Mouse (Mus musculus): ENCODE data around the gene Dnmt1. TPM values are rescaled to one million over a fixed set of nuclear protein-coding genes. Genes with fewer than 3 reads are reported as not detected.

Gene Dnmt1
- polyA plus RNA-seq, 1 experiment from 2014 or later, result 82.9 TPM

GRCm38 (mm10) chr9:20894629-20895028, 65.1 kb downstream of the Dnmt1 start:
- no peak for DNase-seq (ENCODE audit: low spot score)
- H3K4me2 ChIP-seq (replicated peaks; ENCODE audit: low read depth, low read length), result no peak overlapping the region
- no peak overlapping the region for H3K4me3 ChIP-seq (ENCODE audit: low read depth, low read length)
- H3K36me3 ChIP-seq (ENCODE audit: control insufficient read depth, insufficient read depth, low read length), result peaks cover 25% of the 10 kb centered on the region; the same call in 1 of the 2 replicates
- H3K27ac ChIP-seq (ENCODE audit: low read depth, low read length), result no peak overlapping the region
- H3K27me3 ChIP-seq (ENCODE audit: control insufficient read depth, insufficient read depth, low read length), result no peaks in the 10 kb centered on the region
- ATAC-seq (ENCODE audit: low FRiP score), result no peak
- H3K4me1 ChIP-seq (replicated peaks; ENCODE audit: control insufficient read depth, insufficient read depth, low read length), result no peaks in the 10 kb centered on the region; the same call in 1 of the 2 replicates
- H3K9ac ChIP-seq (ENCODE audit: low read depth, low read length), result no peak overlapping the region
- H3K9me3 ChIP-seq (ENCODE audit: control insufficient read depth, low read length), result no peaks in the 10 kb centered on the region
- WGBS, result 94% methylated on average over 15 of the region's 15 CpGs

DNA sequence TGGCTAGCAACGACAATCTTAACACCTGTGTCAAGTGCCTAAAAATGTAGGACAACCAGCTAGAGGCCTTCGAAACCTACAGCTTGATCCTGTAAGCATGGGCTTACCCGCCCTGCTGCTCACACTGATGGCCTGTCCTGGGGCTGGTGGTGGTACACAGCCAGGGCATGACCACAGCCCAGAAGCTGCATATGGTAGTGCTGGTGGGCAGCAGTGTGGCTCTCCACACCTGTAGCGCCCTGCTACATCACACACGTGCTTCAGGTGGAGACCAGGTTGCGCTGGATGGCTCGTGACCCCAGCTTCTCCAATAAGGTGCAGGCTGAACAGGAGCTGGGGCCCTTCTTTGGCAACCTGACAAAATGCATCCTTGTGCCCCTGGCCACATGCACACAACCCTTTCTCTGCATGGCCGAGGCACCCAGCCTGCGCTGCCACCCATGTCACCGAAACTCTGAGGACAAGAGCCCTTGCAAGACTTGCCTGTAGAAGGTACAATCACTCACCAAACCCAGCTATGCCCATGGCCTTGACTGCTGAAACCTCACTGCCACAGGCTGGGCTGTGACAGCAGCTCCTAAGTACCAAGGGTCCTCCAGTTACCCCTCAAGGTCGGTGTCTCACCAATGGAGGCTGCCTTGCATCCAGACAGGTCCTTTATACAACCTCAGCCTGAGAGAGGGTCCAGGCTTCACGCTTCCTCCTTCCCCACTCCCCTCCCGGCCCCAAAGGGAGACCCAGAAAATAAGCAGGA, 65.9 kb downstream of the Dnmt1 start:
- no peak for ATAC-seq (ENCODE audit: low FRiP score)

DNA sequence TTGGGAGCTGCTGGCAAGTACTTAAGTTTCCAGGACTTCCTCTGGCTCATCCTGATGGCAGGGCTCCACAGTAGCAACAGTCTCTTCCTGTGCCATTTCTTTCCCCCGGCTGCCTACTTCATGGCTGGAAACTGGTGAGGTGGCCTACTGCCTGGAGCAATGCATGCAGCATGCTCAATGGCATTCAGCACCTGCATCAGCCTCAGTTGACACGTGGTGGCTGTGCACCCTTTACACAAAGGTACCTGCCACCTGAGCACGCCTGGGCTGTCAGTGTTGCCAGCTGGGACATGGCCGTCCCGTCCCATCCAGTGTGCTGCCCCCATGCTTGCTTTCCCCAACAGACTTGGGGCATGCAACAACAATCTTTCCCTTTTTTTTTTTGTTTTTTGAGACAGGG, 66.6 kb downstream of the Dnmt1 start:
- no peak for DNase-seq (ENCODE audit: low spot score)
- Histone ChIP-seq H3K4me1 (replicated peaks; ENCODE audit: control insufficient read depth, insufficient read depth, low read length) (no peaks in the 10 kb centered on the region; the same call in 1 of the 2 replicates), H3K36me3 (ENCODE audit: control insufficient read depth, insufficient read depth, low read length) (peaks cover 27% of the 10 kb centered on the region; the same call in 1 of the 2 replicates), H3K4me3 (ENCODE audit: low read depth, low read length) (no peak overlapping the region), H3K9me3 (ENCODE audit: control insufficient read depth, low read length) (no peaks in the 10 kb centered on the region), H3K27me3 (ENCODE audit: control insufficient read depth, insufficient read depth, low read length) (no peaks in the 10 kb centered on the region), H3K9ac (ENCODE audit: low read depth, low read length) (no peak overlapping the region), H3K27ac (ENCODE audit: low read depth, low read length) (no peak overlapping the region), H3K4me2 (replicated peaks; ENCODE audit: low read depth, low read length) (no peak overlapping the region)
- ATAC-seq (ENCODE audit: low FRiP score), result no peak
- 61% methylated on average over 5 of the region's 5 CpGs for WGBS

More for the DNA sequence above, 65.9 kb downstream of the Dnmt1 start:
- no peak overlapping the region for H3K27ac ChIP-seq (ENCODE audit: low read depth, low read length)
- DNase-seq (ENCODE audit: low spot score), result no peak
- no peaks in the 10 kb centered on the region for H3K9me3 ChIP-seq (ENCODE audit: control insufficient read depth, low read length)
- no peak overlapping the region for H3K4me2 ChIP-seq (replicated peaks; ENCODE audit: low read depth, low read length)
- no peak overlapping the region for H3K9ac ChIP-seq (ENCODE audit: low read depth, low read length)
- WGBS, result 89% methylated on average over 13 of the region's 13 CpGs
- H3K36me3 ChIP-seq (ENCODE audit: control insufficient read depth, insufficient read depth, low read length), result peaks cover 27% of the 10 kb centered on the region; the same call in 1 of the 2 replicates
- no peak overlapping the region for H3K4me3 ChIP-seq (ENCODE audit: low read depth, low read length)
- no peaks in the 10 kb centered on the region for H3K27me3 ChIP-seq (ENCODE audit: control insufficient read depth, insufficient read depth, low read length)
- no peaks in the 10 kb centered on the region; the same call in 1 of the 2 replicates for H3K4me1 ChIP-seq (replicated peaks; ENCODE audit: control insufficient read depth, insufficient read depth, low read length)

DNA sequence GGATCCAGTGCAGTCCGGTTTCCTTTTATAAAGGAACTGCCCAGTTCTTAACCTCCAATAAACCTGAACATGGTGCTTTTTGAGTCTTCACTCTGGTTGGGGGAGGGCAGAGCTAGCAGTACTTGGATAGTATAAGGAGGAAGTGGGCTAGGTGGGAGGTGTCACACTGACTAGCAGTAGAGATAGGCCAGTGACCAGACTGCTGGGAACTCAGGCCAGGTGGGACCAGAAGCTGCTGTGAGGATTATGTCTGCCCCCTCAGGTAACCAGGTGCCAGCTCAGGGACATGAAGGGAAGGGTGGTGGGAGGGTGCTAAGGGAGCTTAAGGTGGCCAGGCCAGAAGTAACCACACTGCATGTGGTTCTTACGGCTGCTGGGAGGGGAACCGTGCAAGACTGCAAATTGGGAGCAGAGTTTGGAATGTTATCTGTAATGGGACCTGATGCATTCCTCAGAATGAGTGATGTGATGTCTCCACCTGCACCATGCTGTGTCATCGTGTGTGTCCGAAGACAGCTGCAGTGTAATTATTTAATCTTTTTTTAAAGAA, 67.5 kb downstream of the Dnmt1 start:
- H3K36me3 ChIP-seq (ENCODE audit: control insufficient read depth, insufficient read depth, low read length), result peaks cover 27% of the 10 kb centered on the region; the same call in 1 of the 2 replicates
- WGBS, result 78% methylated on average over 5 of the region's 5 CpGs

DNA sequence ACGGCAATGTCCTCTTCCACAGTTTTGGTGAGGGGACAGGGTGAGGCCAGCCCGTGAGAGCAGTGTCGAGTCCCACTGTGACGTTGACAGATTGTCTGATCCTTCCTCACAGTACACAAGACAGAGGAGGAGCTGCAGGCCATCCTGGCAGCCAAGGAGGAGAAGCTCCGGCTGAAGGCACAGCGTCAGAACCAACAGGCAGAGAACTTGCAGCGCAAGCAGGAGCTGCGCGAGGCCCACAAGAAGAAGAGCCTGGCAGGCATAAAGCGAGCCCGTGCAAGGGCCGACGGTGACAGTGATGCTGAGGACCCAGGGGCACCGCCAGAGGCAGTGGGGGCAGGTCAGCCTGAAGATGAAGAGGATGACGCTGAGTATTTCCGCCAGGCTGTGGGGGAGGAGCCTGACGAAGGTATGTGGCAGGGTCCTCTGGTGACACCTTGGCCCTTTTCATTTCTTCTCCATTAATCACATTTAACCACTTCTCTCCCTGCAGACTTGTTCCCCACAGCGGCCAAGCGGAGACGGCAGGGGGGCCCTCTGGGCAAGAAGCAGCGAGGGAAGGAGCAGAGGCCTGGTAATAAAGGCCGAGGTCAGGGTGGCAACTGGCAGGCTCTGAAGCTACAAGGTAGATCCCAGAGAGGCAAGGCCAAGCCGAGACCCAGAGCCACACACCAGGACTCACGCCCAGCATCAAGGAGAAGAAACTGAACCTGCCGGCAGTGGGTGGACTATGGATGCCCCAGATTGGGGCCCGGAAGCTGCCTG, 68.2 kb downstream of the Dnmt1 start:
- Histone ChIP-seq H3K36me3 (ENCODE audit: control insufficient read depth, insufficient read depth, low read length) (peaks cover 27% of the 10 kb centered on the region; the same call in 1 of the 2 replicates), H3K4me2 (replicated peaks; ENCODE audit: low read depth, low read length) (no peak overlapping the region), H3K27me3 (ENCODE audit: control insufficient read depth, insufficient read depth, low read length) (no peaks in the 10 kb centered on the region), H3K4me1 (replicated peaks; ENCODE audit: control insufficient read depth, insufficient read depth, low read length) (no peaks in the 10 kb centered on the region; the same call in 1 of the 2 replicates), H3K9ac (ENCODE audit: low read depth, low read length) (no peak overlapping the region), H3K27ac (ENCODE audit: low read depth, low read length) (no peak overlapping the region), H3K4me3 (ENCODE audit: low read depth, low read length) (no peak overlapping the region), H3K9me3 (ENCODE audit: control insufficient read depth, low read length) (no peaks in the 10 kb centered on the region)
- no peak for ATAC-seq (ENCODE audit: low FRiP score)
- DNase-seq (ENCODE audit: low spot score), result no peak
- WGBS, result 85% methylated on average over 26 of the region's 26 CpGs

More for the DNA sequence above, 67.5 kb downstream of the Dnmt1 start:
- ATAC-seq (ENCODE audit: low FRiP score) (no peak), DNase-seq (ENCODE audit: low spot score) (no peak)
- H3K4me3 ChIP-seq (ENCODE audit: low read depth, low read length), result no peak overlapping the region
- no peaks in the 10 kb centered on the region for H3K9me3 ChIP-seq (ENCODE audit: control insufficient read depth, low read length)
- no peaks in the 10 kb centered on the region for H3K27me3 ChIP-seq (ENCODE audit: control insufficient read depth, insufficient read depth, low read length)
- H3K27ac ChIP-seq (ENCODE audit: low read depth, low read length), result no peak overlapping the region
- no peaks in the 10 kb centered on the region; the same call in 1 of the 2 replicates for H3K4me1 ChIP-seq (replicated peaks; ENCODE audit: control insufficient read depth, insufficient read depth, low read length)
- no peak overlapping the region for H3K4me2 ChIP-seq (replicated peaks; ENCODE audit: low read depth, low read length)
- no peak overlapping the region for H3K9ac ChIP-seq (ENCODE audit: low read depth, low read length)

GRCm38 (mm10) chr9:20890411-20890810, 69.3 kb downstream of the Dnmt1 start:
- peaks cover 25% of the 10 kb centered on the region; the same call in 1 of the 2 replicates for H3K36me3 ChIP-seq (ENCODE audit: control insufficient read depth, insufficient read depth, low read length)
- no peak overlapping the region for H3K27ac ChIP-seq (ENCODE audit: low read depth, low read length)
- H3K27me3 ChIP-seq (ENCODE audit: control insufficient read depth, insufficient read depth, low read length), result no peaks in the 10 kb centered on the region
- ATAC-seq (ENCODE audit: low FRiP score), result no peak
- no peak for DNase-seq (ENCODE audit: low spot score)
- WGBS, result 94% methylated on average over 5 of the region's 5 CpGs
- H3K4me3 ChIP-seq (ENCODE audit: low read depth, low read length), result no peak overlapping the region
- H3K9me3 ChIP-seq (ENCODE audit: control insufficient read depth, low read length), result no peaks in the 10 kb centered on the region
- H3K4me2 ChIP-seq (replicated peaks; ENCODE audit: low read depth, low read length), result no peak overlapping the region
- H3K9ac ChIP-seq (ENCODE audit: low read depth, low read length), result no peak overlapping the region
- no peaks in the 10 kb centered on the region; the same call in 1 of the 2 replicates for H3K4me1 ChIP-seq (replicated peaks; ENCODE audit: control insufficient read depth, insufficient read depth, low read length)

- Histone ChIP-seq H3K4me1 (replicated peaks; ENCODE audit: control insufficient read depth, insufficient read depth, low read length) (no peaks in the 10 kb centered on the region; the same call in 1 of the 2 replicates), H3K36me3 (ENCODE audit: control insufficient read depth, insufficient read depth, low read length) (peaks cover 22% of the 10 kb centered on the region; the same call in 1 of the 2 replicates), H3K27me3 (ENCODE audit: control insufficient read depth, insufficient read depth, low read length) (no peaks in the 10 kb centered on the region), H3K4me3 (ENCODE audit: low read depth, low read length) (peak overlapping the region; percentile 14; the same call in 1 of the 2 replicates), H3K27ac (ENCODE audit: low read depth, low read length) (no peak overlapping the region), H3K9me3 (ENCODE audit: control insufficient read depth, low read length) (no peaks in the 10 kb centered on the region), H3K4me2 (replicated peaks; ENCODE audit: low read depth, low read length) (peak overlapping the region; percentile 14; the same call in 1 of the 2 replicates), H3K9ac (ENCODE audit: low read depth, low read length) (no peak overlapping the region)
- no peak for DNase-seq (ENCODE audit: low spot score)
- 86% methylated on average over 29 of the region's 29 CpGs for WGBS
- ATAC-seq (ENCODE audit: low FRiP score), result no peak
Measured at GRCm38 (mm10) chr9:20889185-20890141, 70.2 kb downstream of the Dnmt1 start.

GRCm38 (mm10) chr9:20888386-20888765, 71.3 kb downstream of the Dnmt1 start:
- Histone ChIP-seq H3K36me3 (ENCODE audit: control insufficient read depth, insufficient read depth, low read length) (peaks cover 18% of the 10 kb centered on the region; the same call in 1 of the 2 replicates), H3K27me3 (ENCODE audit: control insufficient read depth, insufficient read depth, low read length) (no peaks in the 10 kb centered on the region), H3K9me3 (ENCODE audit: control insufficient read depth, low read length) (no peaks in the 10 kb centered on the region), H3K4me3 (ENCODE audit: low read depth, low read length) (peak overlapping the region; percentile 95), H3K4me1 (replicated peaks; ENCODE audit: control insufficient read depth, insufficient read depth, low read length) (no peaks in the 10 kb centered on the region; the same call in 1 of the 2 replicates), H3K27ac (ENCODE audit: low read depth, low read length) (peak overlapping the region; percentile 87), H3K9ac (ENCODE audit: low read depth, low read length) (peak overlapping the region; percentile 69), H3K4me2 (replicated peaks; ENCODE audit: low read depth, low read length) (peak overlapping the region; percentile 63)
- no peak for ATAC-seq (ENCODE audit: low FRiP score)
- 2% methylated on average over 30 of the region's 30 CpGs for WGBS
- no peak for DNase-seq (ENCODE audit: low spot score)
